Mouse (Mus musculus): ENCODE measurements around the gene Cox15.

The Cox15 gene

DNA sequence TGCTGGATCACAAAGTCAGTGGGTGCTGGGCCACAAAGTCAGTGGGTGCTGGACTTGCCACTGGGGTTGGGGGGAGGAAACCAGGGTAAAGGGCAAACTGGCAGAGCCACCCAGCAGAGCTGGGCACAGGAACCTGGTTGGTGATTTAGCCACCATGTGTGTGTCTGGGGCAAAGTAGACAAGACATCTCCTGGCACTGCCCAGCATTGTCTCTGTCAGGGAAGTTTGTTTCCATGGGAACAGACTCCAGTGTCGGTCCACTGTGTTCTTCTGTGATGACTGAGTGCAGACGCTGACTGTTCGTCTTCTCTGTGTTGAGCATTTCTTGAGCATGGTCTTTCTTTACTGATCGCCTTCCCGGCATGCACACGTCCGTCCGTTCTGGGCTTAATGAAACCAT lies 43.5 kb downstream of the Cox15 start:
- no peak for DNase-seq (ENCODE audit: extremely low spot score, low read depth, low spot score)

DNA sequence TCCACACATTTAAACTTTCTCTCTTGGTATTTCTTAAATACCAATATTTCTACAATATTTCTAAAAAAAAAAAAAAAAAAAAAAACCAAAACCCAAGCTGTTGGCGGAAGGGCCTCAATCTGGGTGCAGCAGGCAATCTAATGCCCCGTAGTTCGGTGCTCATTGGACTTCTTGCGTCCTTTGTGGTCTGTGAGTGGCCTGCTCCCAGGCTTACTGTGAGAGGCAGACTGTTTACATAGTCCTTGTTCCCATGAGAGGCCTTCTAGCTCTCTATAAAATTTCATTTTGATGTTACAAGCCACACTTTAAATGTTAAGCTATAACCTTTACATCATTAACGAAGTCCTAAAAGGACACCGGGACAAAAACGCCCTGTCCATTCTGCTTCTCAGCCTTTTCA lies 44.6 kb downstream of the Cox15 start:
- DNase-seq (ENCODE audit: extremely low spot score, low read depth, low spot score) = no peak

DNA sequence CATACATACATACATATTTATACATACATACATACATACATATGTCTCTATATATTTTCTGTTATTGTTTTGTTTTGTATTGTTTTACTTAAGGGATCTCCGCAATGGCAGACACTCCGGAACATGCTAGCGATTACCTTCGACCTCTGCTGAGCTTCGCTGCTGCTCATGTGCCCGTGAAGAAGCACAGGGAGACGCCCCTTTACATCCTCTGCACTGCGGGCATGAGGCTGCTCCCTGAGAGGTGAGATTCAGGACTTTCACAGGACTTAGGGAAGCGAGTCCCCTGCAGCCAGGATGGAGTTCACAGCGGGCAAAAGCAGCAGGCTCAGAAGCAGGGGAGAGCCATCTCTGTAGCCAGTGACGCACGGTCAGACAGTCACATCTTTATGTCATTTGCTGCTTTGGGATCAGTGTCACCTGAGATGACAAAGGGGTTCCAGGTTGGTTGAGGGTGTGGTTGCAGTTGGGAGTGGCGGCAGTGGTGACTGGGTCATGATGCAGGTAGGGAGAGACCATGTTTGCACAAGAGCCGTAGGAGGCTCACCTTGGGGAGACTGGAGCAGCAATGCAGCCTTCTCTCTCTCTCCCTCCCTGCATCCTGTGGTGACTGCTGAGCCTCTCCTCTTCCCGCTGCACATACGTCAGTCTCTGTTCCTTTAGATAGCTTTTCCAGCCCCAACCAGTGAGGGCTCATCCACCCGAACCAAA lies 47.9 kb downstream of the Cox15 start:
- no peak for DNase-seq (ENCODE audit: extremely low spot score, low read depth, low spot score)

DNA sequence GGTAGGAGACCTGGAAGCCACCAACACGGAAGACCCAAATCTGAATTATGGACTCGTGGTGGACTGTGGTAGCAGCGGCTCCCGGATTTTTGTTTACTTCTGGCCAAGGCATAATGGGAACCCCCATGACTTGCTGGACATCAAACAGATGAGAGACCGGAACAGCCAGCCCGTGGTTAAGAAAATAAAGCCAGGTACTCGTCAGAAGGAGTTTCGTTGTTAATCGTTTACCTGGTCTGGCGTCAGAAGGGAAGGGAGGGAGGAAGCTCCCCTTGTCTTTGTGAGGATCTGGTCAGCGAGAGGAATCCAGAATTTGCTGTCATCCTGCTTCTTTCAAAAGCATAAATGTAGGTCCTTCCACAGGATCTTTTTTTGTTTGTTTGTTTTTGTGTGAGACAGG lies 48.6 kb downstream of the Cox15 start:
- DNase-seq (ENCODE audit: extremely low spot score, low read depth, low spot score) = no peak

DNA sequence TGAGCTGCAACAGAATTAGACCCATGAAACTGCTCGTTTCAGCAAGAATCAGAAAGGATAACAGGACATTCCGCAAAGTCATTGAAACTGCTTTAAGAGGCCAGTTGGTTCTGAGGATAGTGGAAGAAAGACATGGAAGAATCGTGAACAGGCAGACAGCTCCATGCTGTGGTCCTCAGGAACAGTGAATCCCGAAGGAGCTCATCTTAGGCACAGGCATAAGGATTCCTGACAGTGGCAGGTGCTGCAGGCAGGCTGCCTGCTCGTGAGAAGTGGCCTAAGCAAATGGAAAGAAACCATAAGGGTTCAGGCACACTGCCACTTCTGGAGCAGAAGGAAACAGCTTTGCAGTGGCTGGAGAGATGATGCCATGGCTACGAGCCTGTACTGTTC lies 53.0 kb downstream of the Cox15 start:
- no peak for DNase-seq (ENCODE audit: extremely low spot score, low read depth, low spot score)

DNA sequence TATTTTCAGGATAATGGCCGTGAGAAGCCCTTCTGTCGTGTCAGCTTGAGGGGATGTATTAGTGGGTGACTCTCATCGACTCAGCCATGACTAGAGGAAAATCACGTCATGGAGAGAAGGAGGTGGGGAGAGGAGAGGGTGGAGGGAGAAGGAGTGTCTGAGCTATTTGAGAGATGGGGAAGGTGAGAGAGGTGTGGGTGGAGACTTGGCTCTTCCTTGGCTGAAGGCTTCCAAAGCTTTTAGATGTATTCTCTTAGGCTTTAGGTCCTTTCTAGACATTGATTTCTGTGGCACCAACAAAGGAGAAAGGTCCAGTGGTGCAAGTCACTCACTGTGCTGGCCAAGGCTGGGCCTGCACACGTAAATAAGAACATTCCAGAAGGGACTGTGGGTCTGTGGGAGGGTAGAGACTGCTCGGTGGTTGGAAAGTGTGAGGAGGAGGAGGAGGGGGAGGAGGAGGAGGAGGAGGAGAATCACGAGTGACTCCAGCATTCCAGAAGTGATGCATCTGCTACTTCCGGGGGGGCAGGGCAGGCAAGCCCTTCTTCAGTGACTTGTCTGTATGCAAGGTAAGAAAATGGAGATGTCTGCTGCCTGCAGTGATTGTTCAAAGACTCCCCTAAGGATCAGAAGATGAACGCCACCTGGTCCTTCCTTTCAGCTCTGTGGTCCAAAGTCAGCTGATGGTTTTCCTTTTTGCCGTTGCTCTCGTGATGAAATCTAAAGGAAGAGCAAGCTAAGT lies 53.6 kb downstream of the Cox15 start:
- DNase-seq (ENCODE audit: extremely low spot score, low read depth, low spot score) = no peak

DNA sequence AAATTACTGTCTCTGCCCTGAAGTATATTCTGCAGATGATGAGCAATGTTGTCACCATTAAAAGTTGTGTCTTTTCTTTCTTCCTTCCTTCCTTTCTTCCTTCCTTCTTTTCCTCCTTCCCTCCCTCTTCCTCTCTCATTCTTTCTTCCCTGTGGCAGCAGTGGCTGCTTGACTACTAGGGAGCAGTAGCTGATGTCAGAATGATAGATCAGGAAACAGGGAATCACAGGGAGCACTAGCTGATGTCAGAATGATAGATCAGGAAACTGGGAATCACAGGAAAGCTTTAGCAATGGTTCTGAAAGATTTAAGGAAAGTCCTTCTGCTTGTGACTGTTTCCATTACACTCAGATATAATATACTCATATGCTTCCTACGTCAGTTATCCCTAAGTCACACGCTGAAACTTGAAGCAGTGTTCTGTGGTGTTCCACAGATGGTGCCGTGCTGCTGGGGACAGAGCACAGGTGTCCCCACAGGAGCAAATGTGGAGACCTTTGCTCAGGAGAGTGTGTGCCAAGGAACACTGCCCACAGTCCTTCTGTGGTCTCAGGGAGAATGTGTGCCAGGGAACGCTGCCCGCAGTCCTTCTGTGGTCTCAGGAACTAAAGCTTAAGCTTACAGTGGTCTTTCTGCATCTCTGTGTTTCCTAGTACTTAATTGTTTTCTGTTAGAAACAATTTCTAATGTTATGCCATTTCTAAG lies 55.0 kb downstream of the Cox15 start:
- DNase-seq (ENCODE audit: extremely low spot score, low read depth, low spot score) = no peak

DNA sequence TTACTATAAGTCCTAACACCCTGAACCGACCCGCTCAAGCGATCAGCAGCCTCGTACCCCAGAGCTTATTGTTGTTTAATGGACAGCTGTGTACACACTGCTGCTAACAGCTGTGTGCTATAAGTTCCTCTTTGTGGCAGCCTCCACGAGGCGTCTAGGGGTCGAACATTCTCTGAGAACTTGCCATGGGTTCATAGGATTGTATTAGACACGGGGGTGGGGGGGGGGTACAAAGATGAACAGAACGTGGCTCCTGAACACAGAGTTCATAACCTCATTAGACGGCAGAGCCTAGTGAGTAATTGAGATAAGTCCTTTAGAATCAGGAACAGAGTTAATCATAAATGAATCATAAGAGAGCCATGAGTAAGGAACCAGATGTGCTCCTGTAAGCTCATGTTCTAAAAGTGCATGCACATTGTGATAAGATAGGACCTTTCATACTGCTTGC lies 57.3 kb downstream of the Cox15 start:
- DNase-seq (ENCODE audit: extremely low spot score, low read depth, low spot score) = no peak

DNA sequence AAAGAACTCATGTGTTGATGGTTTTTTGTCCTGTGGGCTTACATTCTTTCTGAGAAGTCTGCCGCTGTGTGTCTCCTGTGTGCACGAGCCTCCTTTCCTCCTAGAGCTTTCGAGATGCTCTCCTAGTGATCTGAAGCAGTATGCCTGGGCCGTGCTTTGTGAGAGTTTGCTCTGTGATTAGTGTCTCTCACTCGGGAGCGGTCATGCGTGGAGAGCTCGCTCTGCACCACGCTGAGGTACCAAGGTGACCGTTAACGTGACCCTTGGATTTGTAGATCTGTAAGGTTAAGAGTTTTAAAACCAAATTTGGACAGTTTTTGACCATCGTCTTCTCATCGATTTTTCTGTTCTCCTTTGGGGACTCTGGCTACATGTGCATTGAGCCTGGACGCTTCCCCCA lies 60.0 kb downstream of the Cox15 start:
- no peak for DNase-seq (ENCODE audit: extremely low spot score, low read depth, low spot score)

DNA sequence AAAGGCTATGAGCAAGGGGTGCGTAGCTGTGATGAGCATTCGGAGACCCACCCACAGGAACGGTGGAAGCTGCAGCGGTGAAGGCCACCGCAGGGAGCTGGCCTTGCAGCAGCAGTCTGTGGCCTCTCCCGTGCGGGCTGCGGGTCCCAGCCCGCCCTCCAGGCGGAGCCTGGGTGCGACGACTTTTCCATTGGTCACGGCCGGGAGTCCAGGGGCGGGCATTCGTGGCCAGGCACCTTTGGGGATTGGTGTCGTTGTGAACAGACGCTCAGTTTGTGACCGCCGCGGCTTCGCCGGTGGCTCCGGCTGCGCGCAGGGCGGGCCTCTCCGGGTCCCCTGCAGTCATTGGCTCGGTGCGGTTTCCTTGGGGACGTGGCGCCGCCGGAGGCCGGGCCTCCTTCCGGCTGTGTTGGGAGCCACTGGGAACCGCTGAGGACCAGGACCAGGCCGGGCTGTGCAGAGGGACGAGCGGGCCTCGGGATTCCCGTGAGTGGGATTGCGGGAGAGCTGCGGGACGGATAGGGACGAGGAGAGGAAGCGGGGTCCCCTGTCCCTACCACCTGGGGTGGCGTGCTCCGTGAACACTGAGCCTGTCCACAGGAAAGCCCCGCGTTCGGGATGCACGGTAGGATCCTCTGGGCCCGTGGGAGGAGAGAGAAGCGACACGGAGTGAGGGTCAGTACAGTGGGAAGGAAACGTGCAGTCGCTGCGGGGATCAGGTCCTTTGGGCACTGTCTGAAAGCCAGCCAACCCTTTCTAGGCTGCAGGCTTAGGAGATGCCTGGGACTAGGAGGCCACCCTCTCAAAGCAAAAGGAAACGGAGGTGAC lies 63.2 kb downstream of the Cox15 start, which contains the start of gene Entpd7:
Gene Entpd7 (plus strand): TSS at position 254 of the 828 bp plus-strand sequence.
- DNase-seq (ENCODE audit: extremely low spot score, low read depth, low spot score) = peak; percentile 91
